Mouse (Mus musculus): ENCODE data around the gene Gm20604. TPM values are rescaled to one million over a fixed set of nuclear protein-coding genes. Genes with fewer than 3 reads are reported as not detected.

The Gm20604 gene
- total and polyA plus RNA-seq, 2 experiments from 2014 or later: 11.2 to 12.1 TPM

GRCm38 (mm10) chr12:102763696-102764095 is 5.2 kb upstream of the Gm20604 start:
- peaks cover 55% of the 10 kb centered on the region for H3K36me3 ChIP-seq (replicated peaks; ENCODE audit: control insufficient read depth, insufficient read depth, low read length)
- TF ChIP-seq CTCF (IDR thresholded peaks at IDR 0.05; ENCODE audit: low read depth) (no peak), EP300 (IDR thresholded peaks at IDR 0.05; ENCODE audit: low read depth) (no peak)
- H3K9me3 ChIP-seq (replicated peaks; ENCODE audit: control insufficient read depth, low read length): no peaks in the 10 kb centered on the region
- H3K9ac ChIP-seq (replicated peaks; ENCODE audit: low read depth, low read length): no peak overlapping the region
- no peak for DNase-seq (ENCODE audit: low spot score)
- peaks cover 8% of the 10 kb centered on the region for H3K4me1 ChIP-seq (ENCODE audit: control insufficient read depth, insufficient read depth)
- H3K4me3 ChIP-seq (ENCODE audit: low read depth, low read length): no peak overlapping the region
- H3K4me2 ChIP-seq (ENCODE audit: low read depth, low read length): no peak overlapping the region
- no peaks in the 10 kb centered on the region for H3K27me3 ChIP-seq (ENCODE audit: control insufficient read depth, insufficient read depth, low read length)
- no peak overlapping the region for H3K27ac ChIP-seq (ENCODE audit: low read depth)
- ATAC-seq (ENCODE audit: insufficient read depth, low read depth): no peak

GRCm38 (mm10) chr12:102761668-102762067 is 3.2 kb upstream of the Gm20604 start:
- H3K9me3 ChIP-seq (replicated peaks; ENCODE audit: control insufficient read depth, low read length): no peaks in the 10 kb centered on the region
- no peak overlapping the region for H3K4me2 ChIP-seq (ENCODE audit: low read depth, low read length)
- H3K4me3 ChIP-seq (ENCODE audit: low read depth, low read length): no peak overlapping the region
- DNase-seq (ENCODE audit: low spot score) (no peak), ATAC-seq (ENCODE audit: insufficient read depth, low read depth) (no peak)
- TF ChIP-seq CTCF (IDR thresholded peaks at IDR 0.05; ENCODE audit: low read depth): no peak
- no peak for TF ChIP-seq EP300 (IDR thresholded peaks at IDR 0.05; ENCODE audit: low read depth)
- no peak overlapping the region for H3K9ac ChIP-seq (replicated peaks; ENCODE audit: low read depth, low read length)
- H3K36me3 ChIP-seq (replicated peaks; ENCODE audit: control insufficient read depth, insufficient read depth, low read length): peaks cover 35% of the 10 kb centered on the region
- 78% methylated on average over 3 of the region's 3 CpGs for WGBS
- H3K27ac ChIP-seq (ENCODE audit: low read depth): no peak overlapping the region
- H3K27me3 ChIP-seq (ENCODE audit: control insufficient read depth, insufficient read depth, low read length): no peaks in the 10 kb centered on the region
- H3K4me1 ChIP-seq (ENCODE audit: control insufficient read depth, insufficient read depth): peaks cover 13% of the 10 kb centered on the region

- peak overlapping the region; percentile 94 for H3K4me3 ChIP-seq (ENCODE audit: low read depth, low read length)
- H3K9ac ChIP-seq (replicated peaks; ENCODE audit: low read depth, low read length): peak overlapping the region; percentile 80
- no peaks in the 10 kb centered on the region for H3K9me3 ChIP-seq (replicated peaks; ENCODE audit: control insufficient read depth, low read length)
- TF ChIP-seq CTCF (IDR thresholded peaks at IDR 0.05; ENCODE audit: low read depth): no peak
- TF ChIP-seq EP300 (IDR thresholded peaks at IDR 0.05; ENCODE audit: low read depth): no peak
- H3K27me3 ChIP-seq (ENCODE audit: control insufficient read depth, insufficient read depth, low read length): no peaks in the 10 kb centered on the region
- DNase-seq (ENCODE audit: low spot score) (no peak), ATAC-seq (ENCODE audit: insufficient read depth, low read depth) (no peak)
- peak overlapping the region; percentile 86 for H3K27ac ChIP-seq (ENCODE audit: low read depth)
- H3K36me3 ChIP-seq (replicated peaks; ENCODE audit: control insufficient read depth, insufficient read depth, low read length): peaks cover 12% of the 10 kb centered on the region; the same call in 1 of the 2 replicates
- 4% methylated on average over 5 of the region's 5 CpGs for WGBS
- peaks cover 15% of the 10 kb centered on the region for H3K4me1 ChIP-seq (ENCODE audit: control insufficient read depth, insufficient read depth)
- H3K4me2 ChIP-seq (ENCODE audit: low read depth, low read length): peak overlapping the region; percentile 87
Measured at GRCm38 (mm10) chr12:102758936-102759335, 464 bp upstream of the Gm20604 start.

- peak within 1 kb of the TSS; percentile 86 for H3K27ac ChIP-seq (ENCODE audit: low read depth)
- H3K36me3 ChIP-seq (replicated peaks; ENCODE audit: control insufficient read depth, insufficient read depth, low read length): peaks cover 7% of the 10 kb centered on the region; the same call in 1 of the 2 replicates
- no peaks in the 10 kb centered on the region for H3K27me3 ChIP-seq (ENCODE audit: control insufficient read depth, insufficient read depth, low read length)
- no peaks in the 10 kb centered on the region for H3K9me3 ChIP-seq (replicated peaks; ENCODE audit: control insufficient read depth, low read length)
- TF ChIP-seq CTCF (IDR thresholded peaks at IDR 0.05; ENCODE audit: low read depth) (peak; percentile 52), EP300 (IDR thresholded peaks at IDR 0.05; ENCODE audit: low read depth) (0 out of 2 replicates have a peak, but pooled peaks have one; percentile 11)
- H3K4me3 ChIP-seq (ENCODE audit: low read depth, low read length): peak within 1 kb of the TSS; percentile 94
- ATAC-seq (ENCODE audit: insufficient read depth, low read depth) (peak; percentile 98), DNase-seq (ENCODE audit: low spot score) (peak; percentile 98)
- H3K4me1 ChIP-seq (ENCODE audit: control insufficient read depth, insufficient read depth): peaks cover 15% of the 10 kb centered on the region
- H3K9ac ChIP-seq (replicated peaks; ENCODE audit: low read depth, low read length): peak within 1 kb of the TSS; percentile 80
- under 1% methylated on average over 69 of the region's 73 CpGs for WGBS
- H3K4me2 ChIP-seq (ENCODE audit: low read depth, low read length): peak within 1 kb of the TSS; percentile 87
Measured at GRCm38 (mm10) chr12:102757689-102758402, 626 bp downstream of the Gm20604 start, which contains the start of the genes Gm28051, Gon7 and Ubr7. Gene Gm28051 (minus strand): TSS chr12:102757765. Gene Gon7 (minus strand): TSS chr12:102757803. Gene Ubr7 (plus strand): TSS chr12:102757967.

- H3K4me1 ChIP-seq (ENCODE audit: control insufficient read depth, insufficient read depth): peaks cover 15% of the 10 kb centered on the region
- TF ChIP-seq CTCF (IDR thresholded peaks at IDR 0.05; ENCODE audit: low read depth) (no peak), EP300 (IDR thresholded peaks at IDR 0.05; ENCODE audit: low read depth) (0 out of 2 replicates have a peak, but pooled peaks have one; percentile 30)
- under 1% methylated on average over 46 of the region's 46 CpGs for WGBS
- H3K4me2 ChIP-seq (ENCODE audit: low read depth, low read length): peak overlapping the region; percentile 87
- peak overlapping the region; percentile 94 for H3K4me3 ChIP-seq (ENCODE audit: low read depth, low read length)
- H3K36me3 ChIP-seq (replicated peaks; ENCODE audit: control insufficient read depth, insufficient read depth, low read length): 0 out of 2 replicates have a peak, but pooled peaks cover under 1% of the 10 kb centered on the region
- H3K9me3 ChIP-seq (replicated peaks; ENCODE audit: control insufficient read depth, low read length): no peaks in the 10 kb centered on the region
- H3K27ac ChIP-seq (ENCODE audit: low read depth): peak overlapping the region; percentile 78
- ATAC-seq (ENCODE audit: insufficient read depth, low read depth): peak; percentile 77
- no peak for DNase-seq (ENCODE audit: low spot score)
- H3K9ac ChIP-seq (replicated peaks; ENCODE audit: low read depth, low read length): peak overlapping the region; percentile 80
- H3K27me3 ChIP-seq (ENCODE audit: control insufficient read depth, insufficient read depth, low read length): no peaks in the 10 kb centered on the region
Measured at GRCm38 (mm10) chr12:102757055-102757688, 1.3 kb downstream of the Gm20604 start.
